Mouse (Mus musculus): ENCODE data around the gene Nsmce4a. TPM values are rescaled to one million over a fixed set of nuclear protein-coding genes. Genes with fewer than 3 reads are reported as not detected.
A peak's percentile ranks its signal among the peaks of the same experiment; 100 is the strongest.

Gene Nsmce4a
- polyA plus RNA-seq, 1 experiment = 64.5 TPM

DNA sequence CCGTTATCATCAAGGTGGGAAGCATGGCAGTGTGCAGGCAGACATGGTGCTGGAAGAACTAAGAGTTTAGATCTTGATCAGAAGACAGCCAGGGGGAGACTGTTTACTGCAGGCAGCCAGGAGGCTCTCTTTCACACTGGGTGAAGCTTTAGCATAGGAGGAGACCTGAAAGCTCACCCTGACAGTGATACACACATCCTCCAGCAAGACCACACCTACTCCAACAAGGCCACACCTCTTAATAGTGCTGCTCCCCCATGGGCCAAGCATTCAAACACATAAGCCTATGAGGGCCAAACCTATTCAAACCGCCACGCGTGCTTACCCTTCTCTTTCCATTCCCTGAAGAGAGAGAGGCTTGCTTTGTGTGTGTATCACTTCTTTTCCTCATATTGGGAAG is 9.6 kb downstream of the Nsmce4a start:
- H3K9me3 ChIP-seq = no peaks in the 10 kb centered on the region

DNA sequence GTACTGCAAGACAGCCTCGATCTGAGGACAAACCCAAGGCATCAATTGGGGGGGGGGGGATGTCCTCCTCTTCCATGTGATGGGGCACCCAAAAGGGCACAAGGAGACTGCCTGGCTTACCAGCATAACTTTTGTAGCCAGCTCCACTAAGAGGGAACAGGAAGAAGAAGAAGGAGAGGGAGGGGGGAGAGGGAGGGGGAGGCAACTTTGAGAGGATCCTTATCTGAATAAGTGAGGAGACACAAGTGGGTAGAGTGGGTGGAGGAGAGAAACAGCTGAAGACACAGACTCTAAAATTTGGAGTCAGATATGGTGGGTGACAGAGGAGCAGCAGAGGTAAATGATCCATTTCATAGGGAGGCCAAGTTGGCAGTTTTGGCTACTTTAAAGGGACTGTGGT is 12.0 kb downstream of the Nsmce4a start:
- TF ChIP-seq FLI1 (IDR thresholded peaks at IDR 0.05; ENCODE audit: low read length) (no peak), GATA1 (IDR thresholded peaks at IDR 0.05; ENCODE audit: borderline replicate concordance, low read length) (no peak)
- Histone ChIP-seq H3K27me3 (replicated peaks) (peaks cover 11% of the 10 kb centered on the region), H3K9me3 (no peaks in the 10 kb centered on the region), H3K4me1 (peaks cover 6% of the 10 kb centered on the region), H3K4me3 (replicated peaks) (no peak overlapping the region), H3K36me3 (replicated peaks; ENCODE audit: low read length) (no peaks in the 10 kb centered on the region)

More for the DNA sequence above, 9.6 kb downstream of the Nsmce4a start:
- H3K27me3 ChIP-seq (replicated peaks) = peaks cover 17% of the 10 kb centered on the region
- H3K36me3 ChIP-seq (replicated peaks; ENCODE audit: low read length) = no peaks in the 10 kb centered on the region
- H3K4me1 ChIP-seq = peaks cover 6% of the 10 kb centered on the region
- TF ChIP-seq GATA1 (IDR thresholded peaks at IDR 0.05; ENCODE audit: borderline replicate concordance, low read length) (no peak), FLI1 (IDR thresholded peaks at IDR 0.05; ENCODE audit: low read length) (no peak)
- no peak overlapping the region for H3K4me3 ChIP-seq (replicated peaks)

DNA sequence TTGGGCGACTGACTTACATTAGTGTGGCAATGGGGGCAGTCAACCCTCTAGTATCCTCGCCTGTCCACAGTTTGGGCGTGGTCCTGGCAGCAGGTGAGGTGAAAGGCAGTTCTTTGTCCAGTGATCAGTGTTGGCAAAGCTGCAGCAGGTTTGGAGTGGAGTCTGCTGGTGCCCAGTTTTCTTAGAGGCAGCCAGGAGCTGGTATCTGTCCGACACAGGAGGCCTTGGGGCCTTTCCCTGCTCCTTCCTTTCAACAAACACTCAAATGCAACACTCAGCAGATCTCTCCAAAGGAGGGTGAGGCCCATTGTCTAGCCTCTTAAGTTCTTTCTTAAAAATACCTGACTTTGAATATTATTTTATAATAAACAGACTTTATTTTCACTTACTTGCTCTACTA is 14.3 kb downstream of the Nsmce4a start:
- H3K4me3 ChIP-seq (replicated peaks) = no peak overlapping the region
- no peaks in the 10 kb centered on the region for H3K36me3 ChIP-seq (replicated peaks; ENCODE audit: low read length)
- TF ChIP-seq FLI1 (IDR thresholded peaks at IDR 0.05; ENCODE audit: low read length) = no peak
- TF ChIP-seq GATA1 (IDR thresholded peaks at IDR 0.05; ENCODE audit: borderline replicate concordance, low read length) = no peak
- no peaks in the 10 kb centered on the region for H3K9me3 ChIP-seq
- H3K27me3 ChIP-seq (replicated peaks) = peaks cover 24% of the 10 kb centered on the region
- H3K4me1 ChIP-seq = peaks cover 6% of the 10 kb centered on the region

DNA sequence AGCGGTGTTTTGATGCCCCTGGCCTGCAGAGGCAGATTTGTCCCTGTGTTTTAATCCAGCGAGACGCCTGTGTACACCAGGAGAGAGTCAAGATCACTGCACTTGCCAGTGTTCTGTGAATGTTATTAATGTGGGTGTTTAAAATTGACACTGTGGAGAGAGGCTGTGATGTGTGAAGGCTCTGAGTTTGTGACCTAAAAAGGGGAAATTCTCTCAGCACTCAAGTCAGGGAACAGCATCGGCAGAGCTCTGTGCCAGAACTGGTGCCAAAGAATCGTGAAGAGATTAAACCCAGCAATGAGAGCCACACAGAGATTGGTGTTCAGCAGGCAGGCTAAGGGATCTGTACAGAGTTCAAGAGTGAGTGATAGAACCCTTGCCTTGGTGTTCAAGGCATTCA is 17.3 kb downstream of the Nsmce4a start:
- H3K36me3 ChIP-seq (replicated peaks; ENCODE audit: low read length) = no peaks in the 10 kb centered on the region

DNA sequence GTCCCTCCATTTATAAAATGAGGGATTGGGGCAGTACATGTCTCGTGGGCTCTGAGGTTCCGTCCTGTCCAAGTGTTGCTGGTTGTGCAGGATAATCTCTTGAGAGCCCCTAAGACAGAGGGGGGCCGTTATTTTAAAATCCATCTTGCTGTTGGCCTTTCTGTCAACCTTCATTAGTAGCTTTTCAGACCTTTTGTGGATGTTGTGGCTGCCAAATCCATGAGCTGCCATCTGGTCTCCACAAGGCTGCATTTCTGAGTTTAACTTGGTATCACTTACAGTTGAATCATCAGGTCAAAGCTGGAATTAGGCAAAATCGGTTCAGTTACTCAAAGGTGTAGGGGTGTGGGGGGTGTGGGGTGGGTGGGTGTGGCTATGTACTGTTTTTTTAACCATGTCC is 19.6 kb downstream of the Nsmce4a start:
- Histone ChIP-seq H3K4me3 (replicated peaks) (no peak overlapping the region), H3K4me1 (peaks cover 4% of the 10 kb centered on the region; the same call in 1 of the 2 replicates), H3K9me3 (peaks cover 8% of the 10 kb centered on the region), H3K27me3 (replicated peaks) (peaks cover 39% of the 10 kb centered on the region), H3K36me3 (replicated peaks; ENCODE audit: low read length) (no peaks in the 10 kb centered on the region)
- TF ChIP-seq GATA1 (IDR thresholded peaks at IDR 0.05; ENCODE audit: borderline replicate concordance, low read length) = no peak
- no peak for TF ChIP-seq FLI1 (IDR thresholded peaks at IDR 0.05; ENCODE audit: low read length)

More for the DNA sequence above, 17.3 kb downstream of the Nsmce4a start:
- H3K27me3 ChIP-seq (replicated peaks) = peaks cover 40% of the 10 kb centered on the region
- H3K4me1 ChIP-seq = peaks cover under 1% of the 10 kb centered on the region
- H3K4me3 ChIP-seq (replicated peaks) = no peak overlapping the region
- no peaks in the 10 kb centered on the region for H3K9me3 ChIP-seq
- no peak for TF ChIP-seq FLI1 (IDR thresholded peaks at IDR 0.05; ENCODE audit: low read length)
- no peak for TF ChIP-seq GATA1 (IDR thresholded peaks at IDR 0.05; ENCODE audit: borderline replicate concordance, low read length)

DNA sequence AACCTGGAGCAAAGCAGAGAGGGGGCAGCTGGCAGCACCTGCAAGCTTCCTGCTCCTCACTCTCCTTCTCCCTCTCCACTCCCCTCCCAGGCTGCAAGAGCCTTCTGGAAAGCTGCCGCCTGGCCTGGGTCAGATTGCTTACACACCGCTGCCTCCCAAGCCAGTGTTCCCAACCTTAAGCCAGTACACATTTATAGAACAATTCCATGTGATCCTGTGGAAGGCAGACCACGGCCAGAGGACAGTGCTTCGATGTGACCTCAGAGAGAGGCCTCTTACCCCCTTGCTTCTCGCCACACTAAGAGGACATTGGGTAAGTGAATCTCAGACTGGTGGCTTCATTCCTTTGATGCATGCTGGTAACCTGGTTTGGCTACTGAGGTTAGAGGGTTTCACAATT is 20.1 kb downstream of the Nsmce4a start:
- TF ChIP-seq GATA1 (IDR thresholded peaks at IDR 0.05; ENCODE audit: borderline replicate concordance, low read length) (no peak), FLI1 (IDR thresholded peaks at IDR 0.05; ENCODE audit: low read length) (no peak)

DNA sequence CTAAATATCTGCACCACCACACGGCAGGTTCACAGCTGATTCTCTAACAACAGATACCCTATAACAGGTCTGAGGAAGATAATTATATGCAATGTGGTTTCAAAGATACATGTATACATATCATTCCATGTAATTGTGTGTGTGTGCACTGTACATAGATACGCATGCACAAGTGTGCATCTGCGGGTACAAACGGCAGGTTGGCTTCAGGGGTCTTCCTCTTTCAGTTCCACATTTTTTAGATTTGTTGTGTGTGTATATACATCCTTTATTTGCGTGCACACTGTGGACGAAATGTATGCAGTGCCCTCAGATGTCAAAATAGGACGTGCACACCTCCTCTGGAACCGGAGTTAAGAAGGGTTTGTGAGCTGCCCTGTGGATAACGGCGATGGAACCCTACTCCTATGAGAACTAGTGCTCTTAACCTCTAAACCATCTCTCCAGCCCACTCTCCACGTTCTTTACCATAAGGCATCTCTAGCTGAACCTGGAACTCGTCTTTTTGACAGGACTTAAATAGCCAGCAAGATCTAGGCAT is 25.2 kb downstream of the Nsmce4a start:
- peaks cover 37% of the 10 kb centered on the region for H3K4me1 ChIP-seq
- H3K27me3 ChIP-seq (replicated peaks) = peaks cover 13% of the 10 kb centered on the region
- H3K9me3 ChIP-seq = peaks cover 8% of the 10 kb centered on the region
- TF ChIP-seq GATA1 (IDR thresholded peaks at IDR 0.05; ENCODE audit: borderline replicate concordance, low read length) (no peak), FLI1 (IDR thresholded peaks at IDR 0.05; ENCODE audit: low read length) (no peak)
- H3K4me3 ChIP-seq (replicated peaks) = peak overlapping the region; percentile 100
- peaks cover 24% of the 10 kb centered on the region for H3K36me3 ChIP-seq (replicated peaks; ENCODE audit: low read length)

More for the DNA sequence above, 20.1 kb downstream of the Nsmce4a start:
- H3K27me3 ChIP-seq (replicated peaks) = peaks cover 35% of the 10 kb centered on the region
- no peak overlapping the region for H3K4me3 ChIP-seq (replicated peaks)
- peaks cover 4% of the 10 kb centered on the region for H3K4me1 ChIP-seq
- H3K9me3 ChIP-seq = peaks cover 8% of the 10 kb centered on the region
- no peaks in the 10 kb centered on the region for H3K36me3 ChIP-seq (replicated peaks; ENCODE audit: low read length)

DNA sequence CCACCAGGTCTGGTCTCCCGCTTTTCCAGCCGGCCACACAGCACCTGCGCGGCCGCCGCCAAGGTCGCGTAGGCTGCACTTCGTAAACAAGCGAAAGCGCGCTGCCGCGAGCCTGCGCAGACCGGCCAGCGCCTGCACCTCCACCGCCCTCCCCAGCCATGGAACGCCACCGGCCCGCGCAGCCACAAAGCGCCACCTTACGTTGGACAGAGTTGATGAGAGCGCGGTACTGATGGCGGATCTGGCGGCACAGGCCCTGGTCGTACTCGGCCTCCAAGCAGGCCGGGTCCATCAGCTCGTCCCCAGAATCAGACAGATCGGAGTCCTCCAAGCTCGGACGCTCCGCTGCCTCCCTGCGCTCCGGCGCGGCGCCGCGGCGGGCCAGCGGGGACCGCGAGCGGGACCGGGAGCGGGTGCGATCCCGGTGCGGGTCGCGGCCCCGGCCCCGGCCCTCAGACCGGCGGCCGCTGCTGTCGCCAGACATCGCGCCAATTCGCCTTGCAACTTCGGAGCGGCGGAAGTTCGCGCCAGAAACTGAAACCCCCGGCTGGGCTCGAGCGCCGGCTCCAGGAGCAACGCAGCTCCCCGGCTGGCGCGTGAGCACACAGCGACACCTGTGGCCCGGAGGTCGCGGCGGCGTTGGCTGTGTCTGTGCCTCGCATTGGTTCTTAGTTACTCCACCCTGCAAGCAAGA is 26.0 kb downstream of the Nsmce4a start:
- Histone ChIP-seq H3K9me3 (peaks cover 8% of the 10 kb centered on the region), H3K4me1 (peaks cover 37% of the 10 kb centered on the region), H3K36me3 (replicated peaks; ENCODE audit: low read length) (peaks cover 32% of the 10 kb centered on the region), H3K4me3 (replicated peaks) (peak overlapping the region; percentile 100), H3K27me3 (replicated peaks) (peaks cover 7% of the 10 kb centered on the region)
- TF ChIP-seq FLI1 (IDR thresholded peaks at IDR 0.05; ENCODE audit: low read length) = no peak
- no peak for TF ChIP-seq GATA1 (IDR thresholded peaks at IDR 0.05; ENCODE audit: borderline replicate concordance, low read length)

DNA sequence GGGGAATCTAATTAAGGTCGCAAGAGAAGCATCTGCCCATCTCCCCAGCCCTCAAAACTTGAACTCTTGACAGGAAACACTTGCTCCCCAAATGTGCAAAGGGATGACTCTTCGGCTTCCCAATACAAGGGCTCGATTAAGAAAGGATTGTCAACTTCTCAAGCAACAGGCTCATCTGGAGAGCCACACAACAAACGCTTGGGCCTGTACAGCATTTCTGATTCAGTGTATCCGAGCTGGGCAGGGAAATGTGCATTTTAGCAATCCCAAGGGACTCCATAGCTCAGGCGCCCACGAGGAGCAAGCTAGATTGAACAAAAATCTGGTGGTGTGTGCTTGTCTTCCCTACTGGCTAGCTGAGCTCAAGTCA is 26.5 kb downstream of the Nsmce4a start:
- H3K4me3 ChIP-seq (replicated peaks) = peak overlapping the region; percentile 100
- peaks cover 37% of the 10 kb centered on the region for H3K4me1 ChIP-seq
- H3K27me3 ChIP-seq (replicated peaks) = peaks cover 5% of the 10 kb centered on the region
- no peak for TF ChIP-seq FLI1 (IDR thresholded peaks at IDR 0.05; ENCODE audit: low read length)
- no peak for TF ChIP-seq GATA1 (IDR thresholded peaks at IDR 0.05; ENCODE audit: borderline replicate concordance, low read length)
- peaks cover 8% of the 10 kb centered on the region for H3K9me3 ChIP-seq
- H3K36me3 ChIP-seq (replicated peaks; ENCODE audit: low read length) = peaks cover 37% of the 10 kb centered on the region

DNA sequence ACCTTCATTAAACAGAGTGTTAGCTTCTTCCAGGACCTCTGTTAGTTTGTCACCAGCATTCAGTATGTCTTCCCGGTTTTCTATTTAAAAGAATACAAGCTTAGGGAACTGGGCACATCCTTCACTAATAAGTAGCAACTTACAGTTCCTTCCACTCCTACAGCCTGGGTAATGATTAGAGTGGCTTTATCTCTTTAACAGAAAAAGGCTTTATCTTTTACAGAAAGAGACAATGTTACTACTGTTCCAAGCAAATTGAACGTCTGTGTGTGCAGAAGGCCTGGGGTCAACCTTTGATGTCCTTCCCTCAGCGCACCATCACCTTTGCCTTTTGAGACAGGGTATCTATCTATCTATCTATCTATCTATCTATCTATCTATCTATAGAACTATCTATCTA is 27.0 kb downstream of the Nsmce4a start:
- Histone ChIP-seq H3K4me1 (peaks cover 37% of the 10 kb centered on the region), H3K36me3 (replicated peaks; ENCODE audit: low read length) (peaks cover 42% of the 10 kb centered on the region), H3K27me3 (replicated peaks) (peaks cover 4% of the 10 kb centered on the region), H3K4me3 (replicated peaks) (peak overlapping the region; percentile 100), H3K9me3 (peaks cover 8% of the 10 kb centered on the region)
- TF ChIP-seq GATA1 (IDR thresholded peaks at IDR 0.05; ENCODE audit: borderline replicate concordance, low read length) (no peak), FLI1 (IDR thresholded peaks at IDR 0.05; ENCODE audit: low read length) (no peak)
